Mouse (Mus musculus) heart, embryonic 14.5 days (tissue): ENCODE measurements around the gene Toe1. TPM values are rescaled to one million over a fixed set of nuclear protein-coding genes. Genes with fewer than 3 reads are reported as not detected.

Experiments used
- ATAC-seq: fragments of 200-750 bp; cut with Nextera tagmentation; 2 replicates; pipeline ENCODE4 v1.8.0; 2017; ENCODE audit warnings: low read depth, moderate TSS enrichment; ENCODE audit not compliant: insufficient number of reproducible peaks, insufficient read depth, low FRiP score
- H3K27ac ChIP-seq, 2 experiments: fragments of 200-500 bp in 1 of 2; fragments of 300-500 bp in 1 of 2; sonication (generic) in 1 of 2; replicated peaks in 1 of 2; 2 replicates each; pipeline ENCODE4 v1.5.1; 2012 to 2014; ENCODE audit warnings: low read depth in 2 of 2, low read length in 2 of 2, control low read depth in 1 of 2, mild to moderate bottlenecking in 1 of 2, mixed read lengths in 1 of 2; ENCODE audit not compliant: control insufficient read depth in 1 of 2, insufficient read depth in 1 of 2
- H3K27me3 ChIP-seq: fragments of 300-500 bp; sonication (generic); 2 replicates; pipeline ENCODE4 v1.6.1; 2014; ENCODE audit warnings: mild to moderate bottlenecking, low read length, control low read depth; ENCODE audit not compliant: control insufficient read depth, insufficient read depth
- H3K36me3 ChIP-seq: fragments of 300-500 bp; sonication (generic); 2 replicates; pipeline ENCODE4 v1.6.1; 2014; ENCODE audit warnings: mild to moderate bottlenecking, control low read depth, low read length, mixed read lengths; ENCODE audit not compliant: control insufficient read depth, insufficient read depth
- H3K4me1 ChIP-seq, 2 experiments: fragments of 200-500 bp in 1 of 2; fragments of 300-500 bp in 1 of 2; sonication (generic) in 1 of 2; 2 replicates each; pipeline ENCODE4 v1.6.1; 2012 to 2014; ENCODE audit warnings: low read length in 2 of 2, control low read depth in 1 of 2, mixed read lengths in 1 of 2; ENCODE audit not compliant: control insufficient read depth in 2 of 2, insufficient read depth in 2 of 2
- H3K4me2 ChIP-seq: fragments of 300-500 bp; sonication (generic); 2 replicates; pipeline ENCODE4 v1.6.1; 2014; ENCODE audit warnings: mild to moderate bottlenecking, low read length
- H3K4me3 ChIP-seq, 2 experiments: fragments of 200-500 bp in 1 of 2; fragments of 300-500 bp in 1 of 2; sonication (generic) in 1 of 2; 2 replicates each; pipeline ENCODE4 v1.5.1; 2012 to 2014; ENCODE audit warnings: low read length in 2 of 2, mild to moderate bottlenecking in 2 of 2, control low read depth in 1 of 2, low read depth in 1 of 2, moderate library complexity in 1 of 2; ENCODE audit not compliant: control insufficient read depth in 1 of 2, insufficient read depth in 1 of 2
- H3K9ac ChIP-seq: fragments of 300-500 bp; sonication (generic); 2 replicates; pipeline ENCODE4 v1.6.1; 2014; ENCODE audit warnings: mild to moderate bottlenecking, low read length
- H3K9me3 ChIP-seq: fragments of 300-500 bp; sonication (generic); 2 replicates; pipeline ENCODE4 v1.6.1; 2016; ENCODE audit warnings: low read length, control low read depth; ENCODE audit not compliant: control insufficient read depth
- WGBS: fragments of 180-500 bp; shearing (Covaris S2); extraction: QIAGEN DNeasy Blood & Tissue Kit; methylation state at CpG from one replicate; pipeline ENCODE4 v1.1.7; 2014; 5-methylcytosine and 5-hydroxymethylcytosine counted together
- polyA plus RNA-seq: library from polyadenylated mRNA; unstranded; fragments of >200 nt; fragmentation: Nextera tagmentation; extraction: Ambion mirVana; gene quantifications from 2 replicates; pipeline ENCODE4 v1.2.1, GENCODE M21; 2014

The Toe1 gene
- polyA plus RNA-seq, 1 experiment from 2014 or later: 18.7 TPM

DNA sequence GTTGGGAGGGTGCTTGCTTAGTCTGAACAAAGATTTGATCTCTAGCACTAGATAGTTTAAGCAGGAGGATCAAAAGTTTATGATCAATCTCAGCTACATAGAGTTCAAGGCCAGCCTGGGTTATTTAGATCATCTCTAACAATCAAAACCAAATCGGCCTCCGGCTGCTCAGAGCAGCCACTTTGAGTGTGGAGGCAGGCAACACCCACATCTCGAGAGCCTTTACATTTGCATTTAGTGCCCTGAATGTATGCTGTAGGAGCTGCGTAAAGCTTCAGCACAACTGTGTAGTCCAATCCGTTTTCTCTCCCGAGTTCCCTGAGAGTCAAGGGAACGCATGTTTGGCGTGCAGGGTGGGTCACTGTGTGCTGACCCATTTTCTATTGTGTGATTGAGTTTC, 15.0 kb downstream of the Toe1 start:
- Histone ChIP-seq H3K4me2 (no peak overlapping the region), H3K9ac (no peak overlapping the region), H3K36me3 (no peaks in the 10 kb centered on the region), H3K27me3 (no peaks in the 10 kb centered on the region), H3K9me3 (no peaks in the 10 kb centered on the region), H3K4me1 (peaks cover 4 to 10% of the 10 kb centered on the region in 2 experiments; a peak in 2 of 4 replicates), H3K27ac (no peak overlapping the region), H3K4me3 (no peak overlapping the region)
- no peak for ATAC-seq
- whole genome bisulfite sequencing: 86% methylated on average over 8 of the region's 8 CpGs

- Histone ChIP-seq H3K9ac (no peak overlapping the region), H3K4me3 (no peak overlapping the region), H3K9me3 (no peaks in the 10 kb centered on the region), H3K4me2 (no peak overlapping the region), H3K4me1 (no peaks in the 10 kb centered on the region), H3K27ac (no peak overlapping the region), H3K36me3 (no peaks in the 10 kb centered on the region), H3K27me3 (no peaks in the 10 kb centered on the region)
- WGBS: 3% methylated on average over 3 of the region's 3 CpGs
- no peak for ATAC-seq
Measured at GRCm38 (mm10) chr4:116788956-116789355, 18.5 kb downstream of the Toe1 start.

DNA sequence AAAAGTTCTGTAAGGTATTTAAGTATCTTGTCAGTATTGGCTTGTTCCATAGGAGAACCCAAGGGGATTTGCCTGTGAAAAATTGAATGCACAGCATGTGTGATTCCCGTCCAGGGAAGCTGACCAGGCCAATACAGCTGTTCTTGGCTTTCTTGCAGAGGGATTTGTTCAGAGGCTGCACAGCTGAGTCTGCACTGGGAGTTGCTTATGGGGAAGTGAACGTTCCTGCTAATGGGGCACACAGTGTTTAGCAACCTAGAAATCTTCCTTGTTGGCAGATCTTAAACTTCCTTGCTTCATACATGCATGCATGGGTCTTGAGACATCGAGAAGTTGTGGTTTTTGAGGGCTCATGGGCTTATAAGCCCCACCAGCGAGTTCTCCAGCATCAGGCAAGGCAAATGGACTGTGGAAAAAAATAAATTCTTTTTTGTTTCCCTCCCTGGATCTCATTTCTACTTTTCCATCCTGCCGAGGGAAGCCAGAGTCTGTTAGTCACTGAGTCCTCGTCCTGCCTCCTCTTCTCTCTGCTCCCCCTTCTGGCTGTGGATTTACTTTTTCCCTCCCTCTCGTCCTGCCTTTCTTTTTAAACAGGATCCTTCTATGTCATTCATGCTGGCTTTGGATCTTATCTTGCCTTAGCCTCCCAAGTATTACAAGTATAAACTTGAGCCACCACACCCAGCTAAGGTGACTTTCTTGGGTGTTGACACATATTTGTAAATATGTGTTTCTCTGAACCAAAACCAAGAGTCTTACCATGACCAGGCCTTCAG, 19.3 kb downstream of the Toe1 start:
- Histone ChIP-seq H3K4me1 (no peaks in the 10 kb centered on the region), H3K27me3 (no peaks in the 10 kb centered on the region), H3K4me2 (no peak overlapping the region), H3K4me3 (no peak overlapping the region), H3K27ac (no peak overlapping the region), H3K36me3 (no peaks in the 10 kb centered on the region), H3K9me3 (no peaks in the 10 kb centered on the region), H3K9ac (no peak overlapping the region)
- ATAC-seq: no peak
- WGBS: 42% methylated on average over 7 of the region's 7 CpGs

DNA sequence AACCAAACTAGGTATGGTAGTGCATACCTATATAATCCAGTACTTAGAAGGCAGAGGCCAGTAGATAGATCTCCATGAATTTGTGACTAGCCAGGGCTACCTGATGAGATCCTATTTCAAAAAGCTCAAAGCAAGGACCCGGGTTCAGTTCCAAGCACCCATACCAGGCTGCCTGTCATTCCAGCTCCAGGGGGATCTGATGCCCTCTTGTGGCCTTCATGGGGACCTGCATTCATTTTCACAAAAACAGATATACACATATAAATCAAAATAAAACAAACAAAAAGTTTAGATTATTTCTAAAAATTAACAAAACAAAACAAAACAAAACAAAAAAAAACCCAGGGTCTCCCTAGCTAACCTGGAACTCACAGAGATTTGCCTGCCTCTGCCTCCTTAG, 20.9 kb downstream of the Toe1 start:
- no peak for ATAC-seq
- Histone ChIP-seq H3K36me3 (no peaks in the 10 kb centered on the region), H3K4me3 (no peak overlapping the region), H3K27me3 (no peaks in the 10 kb centered on the region), H3K27ac (no peak overlapping the region), H3K4me1 (no peaks in the 10 kb centered on the region), H3K9ac (no peak overlapping the region), H3K9me3 (no peaks in the 10 kb centered on the region), H3K4me2 (no peak overlapping the region)
- 84% methylated on average over 1 of the region's 1 CpGs for WGBS

DNA sequence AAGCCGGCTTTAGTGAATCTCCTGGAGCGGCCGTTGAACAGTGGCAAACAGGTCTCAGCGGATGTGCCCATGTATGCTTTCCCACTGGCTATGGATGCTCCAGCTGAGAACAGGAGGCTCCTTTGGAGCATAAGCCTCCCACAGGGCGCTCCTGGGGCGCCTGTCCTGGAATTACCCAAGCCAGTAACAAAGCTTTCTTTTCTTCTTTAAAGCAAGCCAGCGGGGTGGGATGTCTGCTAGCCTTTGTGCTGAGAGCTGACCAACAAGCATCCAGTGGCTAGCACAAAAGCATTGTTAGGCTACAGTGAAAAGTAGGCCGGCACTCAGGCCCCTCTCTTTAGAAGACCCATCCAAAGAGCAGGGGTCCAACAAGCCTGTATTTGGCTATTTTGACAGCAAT, 25.3 kb downstream of the Toe1 start:
- Histone ChIP-seq H3K4me3 (no peak overlapping the region), H3K27ac (no peak overlapping the region), H3K9ac (no peak overlapping the region), H3K9me3 (no peaks in the 10 kb centered on the region), H3K36me3 (no peaks in the 10 kb centered on the region), H3K4me2 (no peak overlapping the region), H3K4me1 (no peaks in the 10 kb centered on the region), H3K27me3 (no peaks in the 10 kb centered on the region)
- no peak for ATAC-seq
- 32% methylated on average over 8 of the region's 8 CpGs for WGBS

DNA sequence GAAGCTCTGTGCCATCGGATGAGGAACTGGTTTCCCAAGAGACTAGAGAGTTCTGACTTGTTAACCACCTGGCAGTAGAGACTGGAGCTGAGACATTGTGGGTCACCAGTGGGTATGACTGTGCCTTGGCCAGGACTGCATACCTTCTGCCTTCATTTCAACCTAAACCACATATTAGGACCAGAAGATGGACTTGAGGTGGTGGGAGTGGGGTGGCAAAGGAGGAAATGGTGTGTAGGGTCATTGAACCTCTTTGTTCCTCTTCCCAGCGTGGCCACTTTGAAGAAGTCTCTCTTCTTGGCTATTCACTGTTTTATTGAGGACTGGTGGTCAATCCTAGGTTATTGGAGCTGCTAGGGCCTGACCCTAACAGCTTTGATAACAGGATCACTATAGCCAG, 26.1 kb downstream of the Toe1 start:
- H3K36me3 ChIP-seq: no peaks in the 10 kb centered on the region
- H3K27ac ChIP-seq: no peak overlapping the region
- ATAC-seq: no peak
- H3K9ac ChIP-seq: no peak overlapping the region
- no peaks in the 10 kb centered on the region for H3K27me3 ChIP-seq
- no peaks in the 10 kb centered on the region for H3K9me3 ChIP-seq
- H3K4me2 ChIP-seq: no peak overlapping the region
- WGBS: 49% methylated on average over 2 of the region's 2 CpGs
- no peak overlapping the region for H3K4me3 ChIP-seq
- H3K4me1 ChIP-seq: no peaks in the 10 kb centered on the region

- Histone ChIP-seq H3K4me3 (no peak overlapping the region), H3K27me3 (no peaks in the 10 kb centered on the region), H3K9ac (no peak overlapping the region), H3K36me3 (no peaks in the 10 kb centered on the region), H3K9me3 (no peaks in the 10 kb centered on the region), H3K4me1 (no peaks in the 10 kb centered on the region), H3K4me2 (no peak overlapping the region), H3K27ac (no peak overlapping the region)
- WGBS: 72% methylated on average over 2 of the region's 2 CpGs
- no peak for ATAC-seq
Measured at GRCm38 (mm10) chr4:116780541-116780940, 26.9 kb downstream of the Toe1 start.

GRCm38 (mm10) chr4:116777079-116777478, 30.4 kb downstream of the Toe1 start:
- no peak overlapping the region for H3K4me3 ChIP-seq

More at GRCm38 (mm10) chr4:116777079-116777478, 30.4 kb downstream of the Toe1 start:
- Histone ChIP-seq H3K9me3 (no peaks in the 10 kb centered on the region), H3K4me1 (no peaks in the 10 kb centered on the region), H3K27me3 (no peaks in the 10 kb centered on the region), H3K9ac (no peak overlapping the region), H3K27ac (no peak overlapping the region), H3K36me3 (no peaks in the 10 kb centered on the region), H3K4me2 (no peak overlapping the region)
- WGBS: 82% methylated on average over 3 of the region's 3 CpGs
- ATAC-seq: no peak
